Mouse (Mus musculus) hematopoietic stem cell, adult 5-6 weeks (primary cell): ENCODE measurements around the gene Phlpp1. TPM values are rescaled to one million over a fixed set of nuclear protein-coding genes. Genes with fewer than 3 reads are reported as not detected.
A peak's percentile ranks its signal among the peaks of the same experiment; 100 is the strongest.

Experiments
- ATAC-seq, 2 experiments: fragments of 125-278 bp in 1 of 2; replicated peaks in 1 of 2; 2 replicates each; pipeline ENCODE4 v1.8.0; 2016 to 2017; ENCODE audit warnings: inconsistent platforms in 2 of 2, mild to moderate bottlenecking in 2 of 2, moderate number of reproducible peaks in 2 of 2, low read depth in 1 of 2, moderate TSS enrichment in 1 of 2; ENCODE audit not compliant: low FRiP score in 2 of 2, poor library complexity in 2 of 2, severe bottlenecking in 2 of 2, insufficient read depth in 1 of 2, low TSS enrichment in 1 of 2
- total RNA-seq: library from RNA; stranded (forward); fragments of 172-1452, 232-1000 nt; gene quantifications from 2 replicates; pipeline ENCODE4 v1.2.3, GENCODE M21; 2017

Gene Phlpp1
- total RNA-seq, 1 experiment from 2014 or later: 10.7 TPM

DNA sequence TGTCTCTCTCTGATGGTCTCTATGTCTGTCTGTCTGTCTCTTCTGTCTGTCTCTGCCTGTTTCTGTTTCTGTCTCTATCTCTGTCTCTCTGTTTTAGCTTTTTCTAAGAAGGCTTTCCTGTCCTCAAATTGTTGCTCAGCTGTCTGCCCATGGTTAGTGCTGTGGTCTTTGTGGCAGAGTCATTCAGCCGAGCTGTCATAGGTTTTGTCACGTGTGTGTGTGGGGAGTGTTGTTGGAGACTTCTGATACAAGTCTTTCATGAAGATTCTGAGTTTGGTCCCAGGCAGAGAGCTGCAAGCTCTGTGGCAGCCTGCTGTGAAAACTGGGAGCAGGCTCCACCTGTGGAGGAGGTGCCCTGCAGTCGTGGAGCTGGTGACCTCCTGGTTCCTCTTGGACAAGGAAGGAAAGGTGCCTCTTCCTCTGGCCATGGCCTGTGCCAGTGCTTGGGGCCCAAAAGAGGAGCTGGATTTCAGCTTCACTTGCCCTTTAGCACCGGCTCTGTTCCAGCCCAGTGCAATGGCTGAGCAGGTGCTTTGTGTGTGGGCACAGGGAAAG, 13.5 kb upstream of the Phlpp1 start:
- ATAC-seq: peak; percentile 28 to 46; a peak in 3 of 4 replicates

DNA sequence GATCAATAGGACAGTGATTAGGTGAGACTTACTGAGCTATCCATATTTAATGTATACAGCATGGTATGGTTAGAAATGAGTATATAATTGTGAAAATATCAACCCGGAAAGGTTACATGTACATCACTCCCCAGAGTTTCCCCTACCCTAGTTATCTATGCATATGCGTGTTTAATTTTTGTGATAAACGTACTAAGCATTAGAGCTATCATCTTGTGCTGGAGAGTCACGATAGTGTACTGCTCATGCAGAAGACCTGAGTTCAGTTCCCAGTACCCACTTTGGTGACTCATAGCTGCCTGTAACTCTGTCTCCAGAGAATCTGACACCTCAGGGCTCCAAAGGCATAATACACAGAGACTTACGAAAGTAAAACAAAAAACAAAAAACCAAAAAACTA, 11.9 kb upstream of the Phlpp1 start:
- ATAC-seq: no peak

DNA sequence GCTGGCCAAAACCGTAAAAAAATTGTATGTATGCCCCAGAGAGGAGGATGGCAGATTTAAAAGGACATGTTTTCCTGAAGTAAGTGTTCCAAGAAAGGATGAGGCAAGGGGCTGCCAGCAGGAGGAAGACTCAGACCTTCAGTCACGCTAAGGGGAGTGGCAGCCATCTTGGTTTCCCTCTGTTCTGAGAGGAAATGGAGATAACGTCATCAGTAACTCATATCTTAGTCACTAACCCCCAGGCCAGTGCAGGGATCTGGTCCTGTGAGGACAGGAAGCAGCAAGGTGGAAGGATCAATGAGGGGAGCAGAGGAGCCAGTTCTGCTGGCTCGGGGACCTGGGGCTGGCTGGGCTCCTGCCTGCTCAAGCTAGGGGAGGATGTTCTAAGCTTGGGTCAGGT, 10.6 kb upstream of the Phlpp1 start:
- no peak for ATAC-seq

DNA sequence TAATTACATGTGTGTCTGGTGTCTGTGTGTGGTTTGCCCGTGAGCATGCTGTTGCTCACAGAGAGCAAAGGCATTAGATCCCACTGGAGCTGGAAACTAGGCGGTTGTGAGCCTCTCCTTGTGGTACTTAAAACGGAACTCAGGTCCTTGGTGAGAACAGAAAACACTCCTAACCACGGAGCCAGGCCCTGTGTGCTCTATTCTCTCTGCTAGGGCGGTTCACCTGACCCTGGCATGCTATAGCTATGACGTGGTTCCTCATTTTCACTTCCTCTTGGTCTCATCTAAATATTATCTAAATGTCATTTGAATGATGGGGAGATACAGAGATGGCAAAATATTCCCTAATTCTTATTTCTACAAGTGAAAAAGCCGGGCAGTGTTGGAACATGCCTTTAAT, 9.0 kb upstream of the Phlpp1 start:
- ATAC-seq: peak; percentile 93 to 95

DNA sequence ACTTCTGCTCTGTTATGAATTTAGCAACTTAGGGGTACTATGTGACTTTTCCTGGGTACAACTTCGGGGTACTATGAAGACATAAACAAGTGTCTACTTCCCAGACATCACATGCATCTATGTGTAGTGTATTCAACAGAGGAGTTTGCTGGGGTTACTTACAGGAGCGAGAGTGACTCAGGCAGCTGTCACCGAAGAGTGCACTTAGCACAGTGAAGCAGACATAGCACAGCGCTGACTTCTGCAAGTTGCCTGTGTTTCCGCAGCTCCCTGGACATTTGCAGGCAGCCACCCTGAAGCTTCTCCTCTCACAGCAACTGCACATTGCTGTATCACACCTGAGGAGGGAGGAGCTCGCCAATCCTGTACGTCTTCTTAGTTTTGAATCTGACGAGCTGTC, 8.2 kb upstream of the Phlpp1 start:
- no peak for ATAC-seq

DNA sequence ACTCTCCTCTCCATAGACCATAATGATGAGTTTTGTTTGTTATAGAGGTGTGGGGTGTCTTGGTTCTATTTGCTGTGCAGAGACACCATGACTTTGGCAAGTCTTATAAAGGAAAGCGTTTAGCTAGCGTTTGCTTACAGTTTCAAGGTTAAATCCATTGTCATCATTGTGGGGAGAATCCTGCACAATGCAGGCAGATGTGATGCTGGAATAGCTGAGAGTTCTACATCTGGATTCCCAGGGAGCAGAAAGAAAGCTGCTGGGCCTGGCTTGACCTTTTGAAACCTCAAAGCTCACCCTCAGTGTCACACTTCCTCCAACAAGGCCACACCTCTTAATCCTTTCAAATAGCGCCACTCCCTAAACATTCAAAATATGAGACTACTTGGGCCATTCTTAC, 7.4 kb upstream of the Phlpp1 start:
- no peak for ATAC-seq

DNA sequence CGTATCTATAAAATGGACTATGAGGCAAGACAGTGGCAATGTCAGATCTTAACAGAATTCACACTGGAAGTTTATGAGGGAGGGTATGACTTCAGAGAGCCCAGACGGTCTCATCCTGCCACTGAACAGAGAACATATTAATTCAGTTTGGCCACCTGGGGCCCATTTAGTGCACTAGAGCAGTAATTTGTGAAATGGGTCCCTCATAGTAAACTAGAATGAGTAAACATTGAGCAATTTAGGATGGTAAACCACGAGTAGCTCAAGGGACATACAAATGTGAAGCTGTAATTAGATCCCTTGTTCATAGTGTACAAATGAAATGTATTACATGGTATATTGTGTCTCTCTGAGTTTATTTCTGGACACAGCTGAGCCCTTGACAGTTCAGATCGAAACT, 3.6 kb upstream of the Phlpp1 start:
- no peak for ATAC-seq

DNA sequence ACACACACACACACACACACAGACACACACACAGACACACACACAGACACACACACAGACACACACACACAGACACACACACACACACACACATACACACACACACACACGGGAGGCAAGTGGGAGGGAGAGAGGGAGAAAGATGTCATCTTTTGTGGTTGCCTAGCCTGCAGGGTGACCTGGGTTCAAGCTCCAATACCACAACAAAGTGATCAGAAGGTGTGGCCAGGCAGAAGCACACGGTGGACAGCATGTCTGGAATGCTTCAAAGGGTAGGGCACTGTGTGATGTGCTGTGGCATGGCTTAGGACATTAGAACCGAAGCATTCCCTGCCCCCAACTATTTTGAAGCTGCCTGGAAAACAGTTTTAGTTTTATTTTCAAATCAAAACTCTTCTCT, 2.8 kb upstream of the Phlpp1 start:
- ATAC-seq: no peak

DNA sequence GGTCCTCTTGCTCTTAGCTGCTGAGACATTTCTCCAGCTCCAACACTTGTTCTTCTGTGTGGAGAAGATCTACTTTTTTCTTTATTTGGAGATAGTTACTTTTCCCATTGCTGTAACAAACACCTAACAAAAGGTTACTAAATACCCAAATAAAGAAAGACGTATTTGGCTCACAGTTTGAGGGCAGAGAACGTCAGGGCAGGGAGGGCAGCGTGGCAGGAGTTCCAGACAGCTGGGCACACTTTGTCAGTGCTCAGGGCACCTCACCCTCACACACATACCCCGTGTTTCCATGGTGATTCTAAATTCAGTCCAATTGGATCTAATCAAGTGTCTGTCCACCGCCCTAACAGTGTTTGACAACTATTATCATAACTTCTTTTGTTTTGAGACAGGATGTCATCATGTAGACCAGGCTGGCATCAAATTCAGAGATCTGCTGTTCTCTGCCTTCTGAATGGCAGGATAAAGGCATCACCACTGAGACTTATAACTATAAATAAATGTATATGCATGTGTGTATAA, 1.7 kb upstream of the Phlpp1 start:
- no peak for ATAC-seq

DNA sequence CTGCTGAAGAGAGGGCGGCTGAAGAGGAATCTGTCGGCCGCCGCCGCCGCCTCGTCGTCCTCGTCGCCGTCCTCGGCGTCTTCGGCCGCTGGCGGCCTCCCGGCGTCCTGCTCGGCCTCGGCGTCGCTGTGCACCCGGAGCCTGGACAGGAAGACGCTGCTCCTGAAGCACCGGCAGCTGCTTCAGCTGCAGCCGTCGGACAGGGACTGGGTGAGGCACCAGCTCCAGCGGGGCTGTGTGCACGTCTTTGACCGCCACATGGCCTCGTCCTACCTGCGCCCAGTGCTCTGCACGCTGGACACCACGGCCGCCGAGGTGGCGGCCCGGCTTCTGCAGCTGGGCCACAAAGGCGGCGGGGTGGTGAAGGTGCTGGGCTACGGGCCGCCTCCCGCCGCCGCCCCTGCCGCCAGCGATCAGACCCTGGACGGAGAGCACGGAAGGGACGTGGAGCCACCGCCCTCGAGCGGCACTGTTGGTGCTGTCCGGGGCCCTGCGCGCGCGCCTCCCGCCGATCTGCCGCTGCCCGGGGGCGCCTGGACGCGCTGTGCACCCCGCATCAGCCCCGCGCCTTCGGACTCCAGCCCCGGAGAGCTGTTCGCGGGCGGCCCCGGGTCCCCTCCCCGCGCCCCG, 864 bp downstream of the Phlpp1 start:
- 0 out of 4 replicates have a peak, but pooled peaks of 1 of the 2 experiments have one; percentile 0 for ATAC-seq

DNA sequence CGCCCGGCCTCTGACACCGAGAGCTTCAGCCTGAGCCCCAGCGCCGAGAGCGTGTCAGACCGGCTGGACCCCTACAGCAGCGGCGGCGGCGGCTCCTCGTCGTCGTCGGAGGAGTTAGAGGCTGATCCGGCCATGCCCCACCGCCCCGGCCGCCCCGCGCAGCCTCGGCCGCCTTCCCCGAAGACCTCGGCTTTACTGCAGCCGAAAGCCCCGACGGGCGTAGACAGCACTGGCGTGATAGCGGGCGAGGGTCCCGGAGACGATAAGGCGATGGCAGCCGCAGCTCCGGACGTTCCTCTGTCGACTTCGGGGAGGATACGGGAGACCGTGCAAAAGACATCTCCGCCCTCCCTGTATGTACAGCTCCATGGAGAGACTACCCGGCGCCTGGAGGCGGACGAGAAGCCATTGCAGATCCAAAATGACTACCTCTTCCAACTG, 1.4 kb downstream of the Phlpp1 start:
- ATAC-seq: no peak

DNA sequence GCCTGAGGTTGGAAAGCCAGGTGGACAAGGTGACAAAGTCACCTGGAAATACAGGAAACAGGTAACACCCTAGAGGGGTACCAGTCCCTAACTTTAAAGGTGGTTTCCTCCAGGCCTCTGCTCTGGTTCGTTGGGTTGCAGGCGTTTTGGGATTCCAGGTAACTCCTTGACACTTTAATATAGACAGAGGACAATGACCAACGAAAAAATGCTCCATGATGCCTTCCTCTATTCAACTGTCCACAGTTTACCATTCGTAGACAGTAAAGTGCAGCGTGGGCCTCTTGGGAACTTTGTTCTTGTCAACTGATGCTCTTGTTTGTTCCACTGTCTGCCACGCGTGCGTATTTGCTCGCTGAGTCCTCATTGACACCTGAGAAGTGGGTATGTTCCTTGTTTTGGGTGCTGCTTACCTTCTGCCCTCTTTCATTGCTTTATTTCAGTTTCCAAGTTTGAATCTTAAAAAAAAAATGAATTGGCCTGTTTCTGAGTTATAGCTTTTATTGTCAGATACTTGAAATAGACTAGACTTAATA, 2.1 kb downstream of the Phlpp1 start:
- ATAC-seq: no peak

DNA sequence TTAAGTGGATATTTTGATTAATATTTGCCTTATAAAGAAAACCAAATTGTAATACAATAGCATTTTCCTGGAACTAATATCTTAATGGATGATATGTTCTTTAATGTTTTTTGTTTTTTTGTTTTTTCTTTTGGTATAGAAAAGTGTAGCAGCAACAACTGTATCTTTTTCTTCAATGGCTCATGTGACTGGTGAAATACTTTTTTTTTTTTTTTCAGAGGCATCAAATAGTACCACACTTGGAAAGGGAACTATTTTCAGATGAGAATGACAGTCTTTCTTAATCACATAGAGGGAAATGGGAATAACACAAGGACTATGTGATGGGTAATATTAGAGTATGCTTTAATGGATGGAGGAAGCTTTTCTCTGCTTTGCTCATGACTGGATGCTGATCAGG, 3.0 kb downstream of the Phlpp1 start:
- no peak for ATAC-seq

DNA sequence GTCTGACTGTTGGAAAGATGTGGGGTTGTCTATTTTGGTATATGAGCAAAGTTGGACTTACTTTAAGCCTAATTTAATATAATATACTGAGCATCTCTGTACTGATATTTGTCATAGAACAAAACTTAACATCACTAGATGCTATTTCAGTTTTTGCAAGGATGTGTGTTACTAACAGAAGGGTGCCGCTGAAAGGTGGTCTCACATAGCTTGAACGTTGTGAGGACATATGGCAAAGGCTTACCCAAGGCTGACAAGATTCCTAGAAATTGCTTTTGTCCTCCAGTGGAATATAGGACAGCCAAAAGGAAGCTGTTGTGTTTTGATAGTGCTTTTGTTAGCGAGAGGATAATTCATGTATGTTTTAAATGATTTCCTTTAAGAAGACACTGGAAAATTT, 3.8 kb downstream of the Phlpp1 start:
- no peak for ATAC-seq

DNA sequence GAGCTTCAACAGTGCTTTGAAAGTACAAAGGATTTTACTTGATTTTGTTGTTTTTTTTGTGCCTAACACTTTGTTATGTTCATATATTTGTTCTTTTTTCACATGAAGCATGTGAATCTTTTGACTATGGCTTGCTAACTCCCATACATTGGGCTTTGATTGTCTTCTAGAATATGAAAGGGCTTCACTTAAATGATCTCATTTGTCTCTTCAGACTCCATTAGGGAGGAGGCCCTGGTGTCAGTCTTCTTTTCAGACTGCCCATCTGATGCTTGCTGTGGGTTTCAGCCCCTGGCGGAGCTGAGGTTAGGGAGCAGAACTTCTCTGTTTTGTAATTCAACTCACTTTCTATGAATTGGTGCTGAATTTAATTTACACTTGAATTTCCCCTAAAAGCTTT, 5.2 kb downstream of the Phlpp1 start:
- ATAC-seq: peak; percentile 22 to 47; a peak in 1 of 4 replicates

DNA sequence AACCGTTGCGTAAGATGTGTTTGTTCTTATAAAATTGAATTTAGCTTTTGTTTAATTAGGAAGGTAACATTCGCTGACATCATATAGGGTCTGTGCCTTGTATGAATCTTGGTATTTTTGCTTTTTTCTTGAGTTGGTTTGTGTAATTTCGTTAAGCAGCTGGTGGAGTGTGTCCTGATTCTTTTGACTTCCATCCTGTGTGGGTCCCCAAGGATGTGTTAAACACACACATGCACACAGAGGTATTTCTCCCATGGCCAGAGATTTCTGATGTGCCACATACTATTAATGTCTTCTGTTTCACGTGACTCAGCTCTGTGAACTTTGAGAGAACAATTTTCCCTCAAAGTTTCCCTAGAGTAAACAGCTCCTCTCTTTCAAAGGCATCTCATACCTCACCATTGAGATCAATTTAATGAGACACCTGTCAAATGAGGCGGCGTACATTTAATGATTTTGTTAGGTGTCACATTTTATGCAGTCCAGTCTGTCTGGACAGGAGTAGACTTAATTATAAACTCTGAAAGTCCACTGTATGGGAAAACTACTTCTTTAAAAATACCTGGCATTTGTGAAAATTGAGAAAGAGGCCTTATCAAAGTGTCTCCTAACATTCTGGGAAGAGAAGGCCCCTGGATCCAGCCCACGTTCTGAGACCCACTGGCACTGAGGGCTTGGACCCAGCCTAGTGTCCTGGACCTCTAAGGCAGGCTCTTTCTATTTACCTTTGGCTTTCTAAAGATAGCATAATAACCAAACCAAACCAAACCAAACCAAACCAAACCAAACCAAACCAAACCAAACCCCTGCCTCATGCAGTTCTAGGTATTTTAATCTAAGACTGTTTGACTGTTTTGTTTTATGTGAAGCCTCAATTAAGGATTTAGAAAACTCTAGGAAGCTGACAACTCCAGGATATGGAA, 6.6 kb downstream of the Phlpp1 start:
- ATAC-seq: no peak

DNA sequence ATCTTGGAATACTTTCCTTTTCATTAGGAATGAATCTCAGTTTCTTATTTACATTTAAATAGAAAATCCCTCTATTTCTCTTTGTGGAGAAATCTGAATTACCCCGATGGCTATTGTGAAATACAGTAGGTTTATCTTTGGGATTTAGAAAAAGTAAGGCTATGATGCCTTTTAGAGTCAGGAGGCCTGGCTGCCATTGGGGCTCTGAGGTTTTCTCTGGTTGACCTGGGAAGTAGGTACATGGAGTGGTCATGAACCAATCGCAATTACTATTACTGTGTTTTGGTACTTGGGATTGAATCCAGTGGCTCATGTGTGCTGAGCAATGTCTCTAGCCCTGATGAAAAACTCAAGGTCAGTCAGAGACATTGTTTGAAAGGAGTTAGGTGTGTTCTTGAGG, 12.1 kb downstream of the Phlpp1 start:
- ATAC-seq: no peak
